ENCODE assay signal across 7 mouse cellular contexts in genomic region chr4:41569411-41569885, GRCm38 (mm10). TPM values are rescaled to one million over a fixed set of nuclear protein-coding genes. Genes with fewer than 3 reads are reported as not detected.
DNase-seq lines count a peak whose midpoint lies in the region; ATAC-seq lines count a peak whose summit lies in the region.

Fam219a (minus strand) TSS chr4:41569538.
Dnaic1 (plus strand) TSS chr4:41569775.

- under 1% methylated on average over 41 of the region's 41 CpGs for WGBS in embryonic facial prominence, embryonic 12.5 days
- WGBS in limb, embryonic 11.5 days = under 1% methylated on average over 33 of the region's 41 CpGs
- under 1% methylated on average over 40 of the region's 41 CpGs for WGBS in midbrain, embryonic 14.5 days

- H3K4me2 ChIP-seq in embryonic facial prominence, embryonic 12.5 days (replicated peaks) = peak within 1 kb of the TSS; percentile 96
- H3K4me2 ChIP-seq in limb, embryonic 11.5 days (ENCODE audit: low read depth, severe bottlenecking) = peak within 1 kb of the TSS; percentile 95
- H3K4me2 ChIP-seq in midbrain, embryonic 14.5 days (ENCODE audit: low read length) = peak within 1 kb of the TSS; percentile 60

- H3K9me3 ChIP-seq in embryonic facial prominence, embryonic 12.5 days = no peaks in the 10 kb centered on the region
- no peaks in the 10 kb centered on the region for H3K9me3 ChIP-seq in limb, embryonic 11.5 days (ENCODE audit: control insufficient read depth, low read length)
- H3K9me3 ChIP-seq in midbrain, embryonic 14.5 days (ENCODE audit: control insufficient read depth, low read length) = no peaks in the 10 kb centered on the region

- peaks cover 31% of the 10 kb centered on the region for H3K27me3 ChIP-seq in embryonic facial prominence, embryonic 12.5 days
- H3K27me3 ChIP-seq in limb, embryonic 11.5 days (ENCODE audit: control insufficient read depth, insufficient read depth, low read length) = peaks cover 13% of the 10 kb centered on the region
- 0 out of 2 replicates have a peak, but pooled peaks cover 4% of the 10 kb centered on the region for H3K27me3 ChIP-seq in midbrain, embryonic 14.5 days (ENCODE audit: control insufficient read depth, insufficient read depth, low read length)

- H3K36me3 ChIP-seq in embryonic facial prominence, embryonic 12.5 days = no peaks in the 10 kb centered on the region
- H3K36me3 ChIP-seq in limb, embryonic 11.5 days (ENCODE audit: control insufficient read depth, insufficient read depth, low read length) = no peaks in the 10 kb centered on the region
- H3K36me3 ChIP-seq in midbrain, embryonic 14.5 days (ENCODE audit: control insufficient read depth, insufficient read depth, low read length) = no peaks in the 10 kb centered on the region

- H3K4me3 ChIP-seq in embryonic facial prominence, embryonic 12.5 days = peak within 1 kb of the TSS; percentile 85
- H3K4me3 ChIP-seq in limb, embryonic 11.5 days (ENCODE audit: low read depth, low read length) = peak within 1 kb of the TSS; percentile 68
- H3K4me3 ChIP-seq in midbrain, embryonic 14.5 days (replicated peaks; ENCODE audit: low read depth, low read length) = peak within 1 kb of the TSS; percentile 90

- peaks cover 13% of the 10 kb centered on the region for H3K4me1 ChIP-seq in embryonic facial prominence, embryonic 12.5 days
- H3K4me1 ChIP-seq in limb, embryonic 11.5 days (ENCODE audit: control insufficient read depth, insufficient read depth, low read length) = peaks cover 13% of the 10 kb centered on the region; the same call in 1 of the 2 replicates
- peaks cover 25% of the 10 kb centered on the region for H3K4me1 ChIP-seq in midbrain, embryonic 14.5 days (ENCODE audit: control insufficient read depth, insufficient read depth, low read length)

- ATAC-seq in embryonic facial prominence, embryonic 12.5 days (ENCODE audit: insufficient number of reproducible peaks, insufficient read depth, low FRiP score, low TSS enrichment) = peak; percentile 96
- ATAC-seq in limb, embryonic 11.5 days (ENCODE audit: insufficient number of reproducible peaks, low FRiP score, low TSS enrichment, low read depth) = peak; percentile 97
- peak; percentile 97 for ATAC-seq in midbrain, embryonic 14.5 days (ENCODE audit: low FRiP score, low TSS enrichment)

- H3K9ac ChIP-seq in embryonic facial prominence, embryonic 12.5 days = peak within 1 kb of the TSS; percentile 77
- H3K9ac ChIP-seq in limb, embryonic 11.5 days (ENCODE audit: low read length) = peak within 1 kb of the TSS; percentile 45
- H3K9ac ChIP-seq in midbrain, embryonic 14.5 days (replicated peaks; ENCODE audit: low read length) = peak within 1 kb of the TSS; percentile 84

- peak; percentile 98 for DNase-seq in adrenal gland, postnatal 25 days
- peak; percentile 100 for DNase-seq in heart, adult 11 months
- peak; percentile 98 for DNase-seq in kidney, adult 18-20 months
- peak; percentile 96 for DNase-seq in limb, embryonic 11.5 days (ENCODE audit: low spot score)
- DNase-seq in midbrain, embryonic 14.5 days = peak; percentile 99
- peak; percentile 96 to 98 for DNase-seq in spleen, adult 18-20 months

- H3K27ac ChIP-seq in embryonic facial prominence, embryonic 12.5 days = peak within 1 kb of the TSS; percentile 80
- no peak within 1 kb of the TSS for H3K27ac ChIP-seq in limb, embryonic 11.5 days (replicated peaks; ENCODE audit: low read depth, low read length)
- peak within 1 kb of the TSS; percentile 93 for H3K27ac ChIP-seq in midbrain, embryonic 14.5 days (replicated peaks; ENCODE audit: low read depth, low read length)

RNA-seq across cellular contexts. Expression of gene Fam219a, which starts in this region (rescaled TPM):
- 15.0 and 20.0 TPM in 2 replicates for total RNA-seq in adrenal gland, postnatal 25 days (2021)
- 4.1 and 5.3 TPM in 2 replicates for polyA plus RNA-seq in embryonic facial prominence, embryonic 12.5 days (2016; fragmentation: Nextera tagmentation; extraction: Ambion mirVana)
- 1.2 and 2.0 TPM in 2 replicates for polyA plus RNA-seq in limb, embryonic 11.5 days (2014; fragmentation: Nextera tagmentation; extraction: Ambion mirVana)
- 19.9 and 22.3 TPM in 2 replicates for polyA plus RNA-seq in midbrain, embryonic 14.5 days (2014; fragmentation: Nextera tagmentation; extraction: Ambion mirVana)

RNA-seq across cellular contexts. Expression of gene Dnaic1, which starts in this region (rescaled TPM):
- total RNA-seq in adrenal gland, postnatal 25 days (2021) = 0.30 TPM in 1 of 2 replicates, not detected in the other
- polyA plus RNA-seq in embryonic facial prominence, embryonic 12.5 days (2016; fragmentation: Nextera tagmentation; extraction: Ambion mirVana) = 0.73 and 0.91 TPM in 2 replicates
- polyA plus RNA-seq in limb, embryonic 11.5 days (2014; fragmentation: Nextera tagmentation; extraction: Ambion mirVana) = 0.74 and 1.1 TPM in 2 replicates
- polyA plus RNA-seq in midbrain, embryonic 14.5 days (2014; fragmentation: Nextera tagmentation; extraction: Ambion mirVana) = 2.0 and 2.8 TPM in 2 replicates
